Mouse (Mus musculus): ENCODE results near the gene Erv3. TPM values are rescaled to one million over a fixed set of nuclear protein-coding genes. Genes with fewer than 3 reads are reported as not detected.

Gene Erv3
- not detected in 2 replicates for total RNA-seq (2017)

GRCm38 (mm10) chr2:131859721-131860120 lies at the start of gene Erv3:
TSS of gene Erv3 (minus strand) at chr2:131859747.
- ATAC-seq (ENCODE audit: extremely low read depth, insufficient number of reproducible peaks, low FRiP score, poor library complexity, severe bottlenecking), result no peak

- no peak for ATAC-seq (ENCODE audit: extremely low read depth, insufficient number of reproducible peaks, low FRiP score, poor library complexity, severe bottlenecking)
Observed at GRCm38 (mm10) chr2:131908906-131909305, 49.4 kb upstream of the Erv3 start.

GRCm38 (mm10) chr2:131908351-131908861 lies 48.9 kb upstream of the Erv3 start:
- no peak for ATAC-seq (ENCODE audit: extremely low read depth, insufficient number of reproducible peaks, low FRiP score, poor library complexity, severe bottlenecking)

- no peak for ATAC-seq (ENCODE audit: extremely low read depth, insufficient number of reproducible peaks, low FRiP score, poor library complexity, severe bottlenecking)
Observed at GRCm38 (mm10) chr2:131907311-131907710, 47.8 kb upstream of the Erv3 start.

- no peak for ATAC-seq (ENCODE audit: extremely low read depth, insufficient number of reproducible peaks, low FRiP score, poor library complexity, severe bottlenecking)
Observed at GRCm38 (mm10) chr2:131906846-131907245, 47.3 kb upstream of the Erv3 start.

- no peak for ATAC-seq (ENCODE audit: extremely low read depth, insufficient number of reproducible peaks, low FRiP score, poor library complexity, severe bottlenecking)
Observed at GRCm38 (mm10) chr2:131906266-131906665, 46.7 kb upstream of the Erv3 start.

GRCm38 (mm10) chr2:131905776-131906175 lies 46.2 kb upstream of the Erv3 start:
- no peak for ATAC-seq (ENCODE audit: extremely low read depth, insufficient number of reproducible peaks, low FRiP score, poor library complexity, severe bottlenecking)

GRCm38 (mm10) chr2:131905025-131905424 lies 45.5 kb upstream of the Erv3 start:
- no peak for ATAC-seq (ENCODE audit: extremely low read depth, insufficient number of reproducible peaks, low FRiP score, poor library complexity, severe bottlenecking)

- no peak for ATAC-seq (ENCODE audit: extremely low read depth, insufficient number of reproducible peaks, low FRiP score, poor library complexity, severe bottlenecking)
Observed at GRCm38 (mm10) chr2:131902867-131903266, 43.3 kb upstream of the Erv3 start.

- ATAC-seq (ENCODE audit: extremely low read depth, insufficient number of reproducible peaks, low FRiP score, poor library complexity, severe bottlenecking), result no peak
Observed at GRCm38 (mm10) chr2:131902423-131902822, 42.9 kb upstream of the Erv3 start.

GRCm38 (mm10) chr2:131897336-131898109 lies 38.0 kb upstream of the Erv3 start:
- ATAC-seq (ENCODE audit: extremely low read depth, insufficient number of reproducible peaks, low FRiP score, poor library complexity, severe bottlenecking), result no peak

GRCm38 (mm10) chr2:131896011-131896410 lies 36.5 kb upstream of the Erv3 start:
- no peak for ATAC-seq (ENCODE audit: extremely low read depth, insufficient number of reproducible peaks, low FRiP score, poor library complexity, severe bottlenecking)

GRCm38 (mm10) chr2:131895106-131895505 lies 35.6 kb upstream of the Erv3 start:
- no peak for ATAC-seq (ENCODE audit: extremely low read depth, insufficient number of reproducible peaks, low FRiP score, poor library complexity, severe bottlenecking)

GRCm38 (mm10) chr2:131892534-131892933 lies 33.0 kb upstream of the Erv3 start:
- ATAC-seq (ENCODE audit: extremely low read depth, insufficient number of reproducible peaks, low FRiP score, poor library complexity, severe bottlenecking), result no peak

- ATAC-seq (ENCODE audit: extremely low read depth, insufficient number of reproducible peaks, low FRiP score, poor library complexity, severe bottlenecking), result peak; percentile 13; the same call in 1 of the 2 replicates
Observed at GRCm38 (mm10) chr2:131888233-131888632, 28.7 kb upstream of the Erv3 start.

- no peak for ATAC-seq (ENCODE audit: extremely low read depth, insufficient number of reproducible peaks, low FRiP score, poor library complexity, severe bottlenecking)
Observed at GRCm38 (mm10) chr2:131886503-131887160, 27.1 kb upstream of the Erv3 start.

- no peak for ATAC-seq (ENCODE audit: extremely low read depth, insufficient number of reproducible peaks, low FRiP score, poor library complexity, severe bottlenecking)
Observed at GRCm38 (mm10) chr2:131883136-131883535, 23.6 kb upstream of the Erv3 start.

- ATAC-seq (ENCODE audit: extremely low read depth, insufficient number of reproducible peaks, low FRiP score, poor library complexity, severe bottlenecking), result no peak
Observed at GRCm38 (mm10) chr2:131881766-131882165, 22.2 kb upstream of the Erv3 start.

GRCm38 (mm10) chr2:131876551-131877265 lies 17.2 kb upstream of the Erv3 start:
- ATAC-seq (ENCODE audit: extremely low read depth, insufficient number of reproducible peaks, low FRiP score, poor library complexity, severe bottlenecking), result no peak

GRCm38 (mm10) chr2:131873376-131873775 lies 13.8 kb upstream of the Erv3 start:
- no peak for ATAC-seq (ENCODE audit: extremely low read depth, insufficient number of reproducible peaks, low FRiP score, poor library complexity, severe bottlenecking)

Measured in neutrophil, adult 5-6 weeks (primary cell).